Mouse (Mus musculus) thymus, postnatal 10 days (tissue): ENCODE measurements around the gene Slc22a1.
"Not testable (repeated sequence)": the region's sequence is repeated elsewhere in the genome, so short reads cannot be mapped to it uniquely, and the experiment has no call there.

Experiments used
- DNase-seq, 2 experiments: peaks; one replicate each; pipeline ENCODE4 v3.0.0; 2021; ENCODE audit warnings: low spot score in 2 of 2

Slc22a1 gene

DNA sequence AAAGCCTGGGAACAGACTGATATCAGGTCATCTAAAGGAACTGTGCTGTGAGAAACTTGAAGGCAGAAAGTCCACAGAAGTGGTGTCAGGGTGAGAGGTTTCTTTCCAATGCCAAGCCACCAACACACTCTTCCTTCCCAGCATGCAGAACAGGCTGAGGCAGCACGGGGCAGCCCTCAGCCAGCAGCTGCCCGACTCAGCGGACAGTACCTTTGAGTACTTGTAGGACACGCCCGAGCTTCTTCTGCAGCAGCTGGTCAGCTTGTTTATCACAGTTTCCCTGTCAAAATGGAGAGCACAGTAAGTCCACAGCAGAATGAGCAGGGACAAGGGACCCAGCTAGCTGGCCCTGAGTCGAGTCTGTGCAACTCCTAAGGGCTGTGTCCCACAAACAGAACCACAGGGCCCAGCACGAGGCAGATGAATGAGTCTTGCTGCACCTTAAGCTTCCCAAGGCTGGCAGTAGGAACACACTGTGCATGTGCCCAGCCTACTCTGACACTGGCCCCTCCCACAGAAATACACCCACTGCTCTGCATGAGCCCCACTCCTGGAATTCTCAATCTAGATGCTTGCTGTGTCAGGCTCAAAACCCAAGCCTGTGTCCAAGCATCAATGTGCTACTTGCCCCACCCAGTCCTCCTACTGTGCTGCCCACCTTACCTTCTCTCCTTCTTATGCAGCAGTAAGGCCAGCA lies 9.4 kb upstream of the Slc22a1 start:
- no peak for DNase-seq

DNA sequence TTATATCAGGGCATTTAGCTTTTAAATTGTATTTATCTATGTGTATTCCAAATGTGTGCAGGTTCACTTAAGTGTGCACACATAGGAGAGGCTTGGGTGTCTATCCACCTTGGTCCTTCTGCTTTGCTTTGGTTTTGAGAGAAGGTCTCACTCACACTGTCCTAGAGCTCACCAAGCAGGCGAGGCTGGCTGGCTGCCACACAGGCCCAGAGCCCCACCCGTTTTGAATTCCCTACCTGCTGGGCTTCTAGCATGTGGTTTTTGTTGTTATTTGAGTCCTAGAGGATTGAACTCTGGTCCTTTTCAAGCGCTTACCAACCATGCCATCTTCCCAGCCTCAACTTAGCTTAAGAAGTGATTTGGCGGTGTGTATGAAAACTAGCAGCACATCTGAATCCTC lies 8.8 kb upstream of the Slc22a1 start:
- no peak for DNase-seq

DNA sequence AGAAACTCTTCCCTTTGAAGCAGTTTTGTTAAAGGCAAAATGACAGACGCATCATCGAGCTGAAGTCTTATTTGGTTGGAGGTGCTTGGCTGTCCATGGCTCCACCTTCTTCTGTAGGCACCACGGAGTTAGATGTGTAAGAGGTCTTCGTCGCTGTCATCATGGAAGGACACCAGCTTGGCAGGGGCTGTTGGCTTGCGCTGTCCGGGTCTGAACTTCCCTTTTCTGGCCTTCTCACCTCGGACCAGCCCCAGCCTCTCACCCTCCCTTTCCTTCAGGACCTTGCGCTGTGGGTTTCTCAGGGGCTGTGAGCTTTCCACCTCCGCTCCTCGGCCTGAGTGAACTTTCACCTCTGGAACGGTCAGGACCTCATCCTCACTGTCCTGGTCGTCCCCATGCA lies 8.0 kb upstream of the Slc22a1 start:
- DNase-seq = no peak

DNA sequence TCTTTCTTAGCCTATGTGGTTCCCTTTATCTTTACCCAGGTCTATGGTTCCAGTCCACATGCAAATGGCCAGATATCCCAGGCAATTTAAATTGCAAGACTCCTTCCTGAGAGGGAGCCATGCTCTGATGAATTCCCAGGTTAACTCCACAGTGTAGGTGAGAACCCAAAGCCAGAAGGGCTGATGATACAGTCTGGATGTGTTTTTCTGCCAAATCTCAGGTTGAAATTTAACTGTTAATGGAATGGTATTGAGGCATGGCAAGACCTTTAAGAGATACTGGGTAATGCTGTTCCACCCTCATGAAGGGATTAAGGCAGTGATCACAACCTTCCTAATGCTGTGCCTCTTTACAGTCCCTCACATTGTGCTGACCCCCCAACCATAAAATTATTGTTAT lies 2.6 kb upstream of the Slc22a1 start:
- no peak for DNase-seq

DNA sequence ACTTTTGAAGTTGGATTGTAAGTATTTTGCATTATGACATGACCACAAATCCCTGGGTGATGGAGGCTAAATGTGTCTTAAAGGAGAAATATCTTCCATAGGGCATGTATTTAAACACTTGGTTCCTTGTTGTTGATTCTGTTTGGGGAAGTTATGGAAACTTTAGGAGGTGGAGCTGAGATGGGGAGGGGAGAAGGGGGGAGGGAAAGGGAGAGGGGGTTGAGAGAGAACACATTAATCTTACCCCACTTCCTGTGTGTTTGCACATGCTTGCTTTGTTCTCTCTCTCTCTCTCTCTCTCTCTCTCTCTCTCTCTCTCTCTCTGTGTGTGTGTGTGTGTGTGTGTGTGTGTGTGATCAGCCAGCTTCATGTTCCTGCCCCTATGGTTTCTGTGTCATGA lies 1.5 kb upstream of the Slc22a1 start:
- no peak for DNase-seq

DNA sequence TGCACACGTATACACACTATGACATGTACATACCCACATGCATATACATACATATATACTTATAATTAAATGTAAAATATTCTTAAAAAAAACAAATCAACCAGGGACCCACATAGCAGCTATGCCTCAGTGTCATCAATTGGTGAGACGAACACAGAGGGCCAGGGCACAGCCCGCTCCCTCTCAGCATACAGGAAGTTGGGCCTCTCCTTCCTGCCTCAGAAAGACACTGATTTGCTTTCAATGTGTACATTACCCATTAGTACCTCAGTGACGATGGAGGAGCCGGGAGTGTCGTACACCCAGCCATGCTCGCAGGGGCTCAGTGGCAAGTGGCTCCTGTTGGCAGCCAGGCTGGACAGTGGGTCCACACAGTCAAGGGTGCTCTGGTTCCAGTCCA lies 649 bp downstream of the Slc22a1 start:
- not testable (repeated sequence) for DNase-seq

DNA sequence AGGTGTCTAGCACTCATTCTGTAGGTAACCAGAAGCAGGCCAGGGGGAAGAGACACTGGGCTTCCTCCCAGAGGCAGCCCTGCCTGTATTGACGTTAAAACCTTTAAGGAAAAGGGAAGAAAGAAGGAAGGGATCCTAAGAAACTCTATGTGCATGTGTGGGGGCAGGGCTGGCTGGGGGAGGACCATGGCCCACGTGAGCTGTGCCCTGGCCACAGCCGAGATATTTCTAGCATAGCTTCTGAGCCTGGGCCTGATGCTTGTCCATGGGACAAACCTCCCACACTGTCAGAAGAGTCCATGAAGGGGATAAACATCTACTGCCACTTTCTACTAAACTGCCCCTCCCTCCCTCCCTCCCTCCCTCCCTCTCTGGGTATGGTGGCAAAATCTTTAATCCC lies 1.8 kb downstream of the Slc22a1 start:
- no peak for DNase-seq

DNA sequence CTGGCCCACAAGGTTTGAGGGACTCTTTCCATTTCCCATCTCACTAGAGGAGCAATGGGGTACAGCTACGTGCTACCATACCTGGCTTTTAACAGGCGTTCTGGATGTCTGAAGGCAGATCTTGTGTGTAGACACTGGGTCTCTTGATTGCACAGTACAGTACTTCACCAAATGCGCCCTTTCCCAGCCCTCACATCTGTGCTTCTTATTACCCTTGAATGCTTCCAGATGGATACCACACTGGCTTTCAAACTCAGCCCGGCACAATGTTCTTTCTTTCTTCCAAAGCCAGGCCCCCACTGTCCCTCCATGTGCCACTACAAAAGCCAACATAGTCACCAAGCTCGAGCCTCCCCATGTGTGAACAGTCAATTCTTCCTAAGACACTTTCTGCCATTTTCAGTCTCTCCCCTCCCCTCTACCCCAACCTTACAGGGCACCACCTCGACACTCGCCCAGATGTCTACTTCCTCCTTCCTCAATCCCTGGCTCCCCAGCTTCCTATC lies 3.3 kb downstream of the Slc22a1 start:
- no peak for DNase-seq

DNA sequence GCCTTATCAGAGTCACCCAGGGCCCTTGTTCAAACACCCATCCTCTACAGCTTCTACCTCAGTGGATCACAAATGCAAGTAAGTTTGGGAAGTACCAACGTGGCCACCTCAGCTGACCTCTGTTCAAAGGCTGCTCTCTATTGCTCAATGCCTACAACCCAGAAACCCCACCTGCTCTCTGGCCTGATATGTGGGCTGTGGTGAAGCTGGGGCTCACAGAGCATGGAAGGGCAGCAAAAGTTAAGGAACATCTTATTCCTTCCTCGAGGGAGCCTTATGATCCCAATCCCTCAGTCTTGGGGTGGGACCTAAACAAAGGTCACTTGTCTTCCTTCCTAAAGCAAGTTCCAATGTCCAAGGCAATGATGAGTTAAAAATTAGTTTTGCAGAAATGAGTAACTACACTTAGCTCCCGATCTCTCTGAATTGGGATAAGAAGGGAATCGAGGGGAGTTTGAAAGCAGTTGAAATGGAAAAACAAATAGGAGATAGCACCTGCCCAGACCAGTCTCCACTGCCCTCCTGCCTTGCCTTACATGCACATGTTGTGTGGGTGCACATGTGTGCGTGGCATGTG lies 4.5 kb downstream of the Slc22a1 start:
- no peak for DNase-seq

DNA sequence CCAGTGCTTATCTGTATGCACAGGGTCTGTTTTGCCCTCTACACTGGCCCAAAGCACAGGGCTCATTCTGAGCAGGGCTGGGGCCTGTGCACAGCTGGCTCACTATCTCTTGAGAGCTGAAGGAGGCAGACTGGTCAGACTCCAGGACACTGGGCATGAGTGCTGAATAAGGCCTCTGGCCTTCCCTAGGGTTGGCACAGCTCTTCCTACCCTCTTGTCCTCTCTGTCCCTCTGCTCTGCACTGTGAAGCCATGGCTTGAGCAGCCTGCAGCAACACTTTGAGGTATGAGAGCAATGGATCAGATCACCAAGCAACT lies 6.3 kb downstream of the Slc22a1 start:
- DNase-seq = no peak

DNA sequence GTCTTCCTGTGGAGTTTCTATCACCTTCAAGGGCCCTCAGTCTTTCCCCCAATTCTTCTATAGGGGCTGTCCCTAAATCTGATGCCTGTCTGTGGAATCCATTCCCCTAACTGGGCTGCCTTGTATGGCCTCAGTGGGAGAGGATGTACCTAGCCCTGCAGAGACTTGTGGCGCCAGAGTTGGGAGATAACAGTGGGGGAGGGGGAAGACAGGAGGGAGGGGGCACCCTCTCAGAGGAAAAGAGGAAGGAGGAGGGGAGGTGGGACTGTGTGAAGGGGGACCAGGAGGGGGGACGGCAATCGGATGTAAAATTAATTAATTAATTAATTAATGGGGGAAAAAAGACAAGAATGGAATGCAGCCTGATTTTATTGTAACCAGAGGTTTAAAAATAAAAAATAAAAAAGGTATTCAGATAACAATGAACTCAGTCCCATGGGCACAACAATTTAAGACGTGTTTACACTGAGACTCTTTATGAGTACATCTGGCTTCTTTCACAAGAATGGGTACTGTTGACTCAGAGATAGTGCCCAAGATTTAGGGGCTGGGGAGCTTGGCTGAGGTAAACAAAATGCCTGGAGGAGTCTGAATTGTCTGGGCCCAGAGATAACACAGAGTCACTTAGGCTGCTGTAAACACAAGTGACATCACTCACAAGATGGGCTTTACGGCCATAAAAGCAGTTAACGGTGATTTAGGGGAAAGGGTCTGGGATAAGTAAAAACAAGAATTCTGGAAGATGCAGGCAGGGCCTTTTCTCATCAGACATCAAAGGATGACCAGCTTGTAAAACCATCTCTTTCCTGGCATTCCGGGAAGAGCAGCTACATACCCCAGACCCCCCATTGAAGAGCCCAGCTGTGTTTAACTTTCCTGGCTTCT lies 6.9 kb downstream of the Slc22a1 start:
- no peak for DNase-seq

DNA sequence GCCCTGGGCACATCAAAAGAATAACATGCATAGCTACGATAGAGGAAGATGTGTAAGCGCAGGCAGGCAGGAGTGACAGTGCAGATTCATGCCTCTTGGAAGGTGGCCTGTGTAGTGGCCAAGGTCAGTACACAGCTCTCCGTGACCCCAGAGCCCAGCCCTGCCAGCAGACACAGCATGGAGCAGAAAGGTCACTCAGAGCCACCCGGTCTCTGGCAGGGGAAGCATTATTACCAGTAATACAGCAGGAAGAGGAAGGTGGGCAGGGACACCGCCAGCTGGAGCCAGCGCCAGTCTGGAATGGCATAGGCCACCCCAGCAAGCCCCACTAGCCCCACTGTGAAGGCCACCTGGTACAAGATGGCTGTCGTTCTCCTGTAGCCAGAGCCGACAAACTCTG lies 11.5 kb downstream of the Slc22a1 start:
- DNase-seq = no peak

DNA sequence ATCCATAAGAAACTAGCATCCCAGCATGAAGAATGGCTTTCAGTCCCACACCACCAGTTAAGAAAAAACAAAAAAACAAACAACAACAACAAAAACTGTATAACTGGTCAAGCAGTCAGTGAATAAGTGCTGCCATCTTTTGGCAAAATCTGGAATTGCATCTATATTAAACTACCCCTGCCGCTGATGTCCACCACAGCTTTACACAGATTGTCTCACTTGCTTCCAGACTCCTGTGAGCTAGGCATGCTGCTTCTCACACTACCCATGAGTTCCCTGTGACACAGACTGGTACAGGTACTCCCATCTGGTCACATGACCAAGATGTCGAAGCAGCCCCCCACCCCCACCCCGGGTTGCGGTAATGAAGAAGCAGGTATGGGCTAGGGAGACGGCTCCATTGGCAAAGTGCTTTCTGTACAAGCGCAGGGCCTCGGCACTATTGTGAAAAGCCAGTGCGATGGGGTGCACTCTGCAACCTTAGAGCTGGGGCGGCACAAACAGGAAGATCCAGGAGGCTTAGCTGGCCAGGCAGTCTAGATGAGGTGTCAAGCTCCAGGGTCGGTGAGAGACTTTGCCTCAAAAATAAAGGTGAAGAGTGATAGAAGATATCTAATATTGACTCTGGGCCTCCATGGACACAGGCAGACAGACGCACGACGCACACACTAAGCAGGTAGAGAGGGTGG lies 14.9 kb downstream of the Slc22a1 start:
- peak in 1 of 2 experiments; percentile 39 for DNase-seq

DNA sequence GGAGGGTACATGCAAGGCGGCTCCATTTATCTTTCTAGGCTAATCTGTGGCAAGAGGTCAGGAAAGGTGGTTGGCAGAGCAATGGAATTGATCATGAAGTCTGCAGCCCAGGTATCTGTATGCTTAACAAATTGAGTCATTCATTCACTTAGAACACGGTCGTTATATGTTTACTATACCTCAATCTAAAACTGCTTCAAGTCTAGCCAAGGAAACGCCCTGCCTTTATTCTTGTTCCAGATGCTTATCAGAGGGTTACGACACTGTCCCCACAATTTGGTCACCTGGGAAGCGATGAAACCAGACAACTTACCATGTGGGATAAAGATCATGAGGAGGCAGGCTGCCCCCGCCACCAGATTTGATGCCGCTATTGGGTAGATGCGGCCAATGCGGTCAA lies 16.4 kb downstream of the Slc22a1 start:
- no peak for DNase-seq

DNA sequence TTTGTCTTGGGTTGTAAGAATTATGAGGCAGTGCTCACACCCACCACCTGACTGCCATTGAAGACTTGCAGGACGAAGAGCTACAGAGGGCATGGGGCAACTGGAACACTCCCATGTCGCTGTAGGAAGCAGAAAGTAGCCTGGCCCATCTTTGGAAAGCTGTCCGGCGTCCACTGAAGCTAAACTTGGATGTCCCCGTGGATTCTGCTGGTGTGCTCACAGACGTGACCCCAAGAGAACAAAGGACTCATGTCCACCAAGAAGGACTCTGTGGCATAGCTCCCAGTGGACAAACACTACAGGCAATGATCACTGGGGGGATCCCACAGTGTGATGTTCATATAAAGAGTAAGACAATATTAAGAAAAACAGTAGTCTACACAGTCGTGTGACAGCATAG lies 16.8 kb downstream of the Slc22a1 start:
- DNase-seq = no peak

DNA sequence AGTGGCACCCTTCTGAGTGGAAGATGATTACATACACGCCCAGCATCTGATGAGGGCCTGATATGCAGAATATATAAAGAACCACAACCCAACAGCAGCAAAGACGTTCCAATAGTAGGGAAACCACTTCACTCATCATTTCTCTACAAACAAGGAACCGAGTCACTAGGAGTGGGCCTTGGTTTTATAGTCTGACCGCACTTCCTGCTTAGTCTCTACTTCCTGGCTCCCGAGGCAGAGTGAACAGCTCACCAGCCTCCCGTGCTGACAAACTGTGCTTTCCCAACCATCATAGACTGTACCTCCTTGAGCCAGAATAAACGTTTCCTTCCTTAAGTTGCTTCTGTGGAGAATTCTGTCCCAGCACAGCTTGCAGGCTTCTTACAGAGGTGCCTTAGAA lies 19.8 kb downstream of the Slc22a1 start:
- DNase-seq = peak; percentile 9 to 33

DNA sequence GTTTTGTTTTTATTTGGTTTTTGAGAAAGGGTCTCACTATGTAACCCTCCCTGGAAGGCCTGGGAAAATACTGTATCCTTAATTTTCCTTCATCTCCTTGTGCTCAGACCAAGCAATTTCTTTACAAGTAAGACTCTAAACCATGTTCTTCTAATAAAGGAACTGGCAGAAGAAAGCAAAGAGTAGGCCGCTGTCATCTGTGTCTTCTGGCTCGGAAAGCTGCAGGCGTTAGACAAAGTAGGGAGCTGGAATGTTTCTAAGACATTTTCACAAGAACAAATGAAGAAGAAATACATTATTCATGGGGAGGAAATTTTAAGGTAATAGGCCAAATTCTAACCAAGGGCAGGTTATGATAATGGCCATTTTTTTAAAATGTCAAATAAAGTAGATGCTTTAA lies 21.6 kb downstream of the Slc22a1 start:
- DNase-seq = no peak

DNA sequence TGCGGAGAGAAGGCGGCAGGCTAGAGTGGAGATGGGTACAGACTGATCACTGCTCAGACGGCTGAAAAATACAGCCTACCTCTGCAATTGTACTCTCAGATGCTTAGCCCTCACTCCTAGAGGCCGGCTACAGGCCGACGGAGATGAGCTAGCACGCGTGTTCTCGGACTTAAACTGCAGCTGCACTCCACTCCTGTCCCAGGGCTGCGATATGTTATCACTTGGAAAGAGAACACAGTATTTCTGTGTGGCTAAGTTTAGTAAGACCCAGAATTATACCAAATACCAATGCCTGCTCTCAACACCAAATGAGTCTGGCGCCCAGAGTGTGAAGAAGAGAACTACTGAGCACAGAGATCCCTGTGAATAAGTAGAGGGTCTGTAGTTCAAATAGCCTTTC lies 23.0 kb downstream of the Slc22a1 start:
- no peak for DNase-seq

DNA sequence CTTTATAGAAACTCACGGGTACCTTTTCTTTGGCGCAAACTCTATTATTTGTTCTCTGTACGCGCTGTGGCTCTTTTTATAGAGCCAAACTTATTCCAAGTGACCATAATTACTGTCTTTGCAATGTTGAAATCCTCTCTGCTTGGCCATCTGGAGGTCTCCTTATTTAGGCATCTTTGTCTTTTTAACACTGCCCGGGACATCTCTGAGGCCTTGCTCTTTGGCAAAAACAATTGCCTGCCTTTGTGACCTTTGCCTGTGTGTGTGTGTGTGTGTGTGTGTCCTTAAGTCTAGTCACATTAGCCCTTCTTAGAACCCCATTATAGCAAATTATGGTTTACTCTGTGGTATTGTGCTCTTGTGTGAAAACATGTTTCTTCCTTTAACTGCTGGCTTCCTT lies 30.2 kb downstream of the Slc22a1 start:
- no peak for DNase-seq

DNA sequence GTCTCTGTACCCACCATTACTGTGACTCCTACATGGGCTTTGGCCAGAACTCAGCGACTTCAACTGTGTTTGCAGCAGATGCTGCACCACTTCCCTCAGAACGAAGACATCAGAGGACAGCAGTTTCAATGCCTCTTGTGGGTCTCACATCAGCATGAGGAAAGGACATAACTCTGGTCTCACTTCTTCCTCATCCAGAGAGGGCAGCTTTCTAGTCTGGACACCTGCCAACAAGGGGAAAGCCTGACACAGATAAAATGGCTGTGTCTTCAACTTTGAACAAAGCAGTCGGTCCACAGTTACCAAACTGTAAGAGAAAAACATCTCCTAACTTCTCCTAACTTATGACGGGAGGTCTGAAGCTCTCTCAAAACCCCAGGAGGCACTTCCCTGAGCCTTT lies 34.5 kb downstream of the Slc22a1 start:
- no peak for DNase-seq

DNA sequence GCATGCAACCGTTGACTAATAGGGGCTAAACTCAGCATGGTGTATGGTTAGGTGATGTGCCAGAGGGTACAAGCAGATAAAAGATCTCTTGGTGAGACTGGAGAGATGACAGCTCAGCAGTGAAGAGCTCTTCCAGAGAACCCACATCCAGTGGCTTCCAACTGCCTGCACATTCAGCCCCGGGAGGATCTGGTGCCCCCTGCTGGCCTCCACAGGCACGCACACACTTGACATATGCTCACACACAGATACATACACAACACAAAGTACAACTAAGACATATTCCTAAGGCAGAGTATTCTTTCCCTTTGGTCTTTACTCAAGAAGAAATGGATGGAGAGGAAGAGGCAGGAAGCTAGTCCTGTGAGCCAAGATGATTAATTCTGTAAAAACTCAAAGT lies 36.0 kb downstream of the Slc22a1 start:
- no peak for DNase-seq

DNA sequence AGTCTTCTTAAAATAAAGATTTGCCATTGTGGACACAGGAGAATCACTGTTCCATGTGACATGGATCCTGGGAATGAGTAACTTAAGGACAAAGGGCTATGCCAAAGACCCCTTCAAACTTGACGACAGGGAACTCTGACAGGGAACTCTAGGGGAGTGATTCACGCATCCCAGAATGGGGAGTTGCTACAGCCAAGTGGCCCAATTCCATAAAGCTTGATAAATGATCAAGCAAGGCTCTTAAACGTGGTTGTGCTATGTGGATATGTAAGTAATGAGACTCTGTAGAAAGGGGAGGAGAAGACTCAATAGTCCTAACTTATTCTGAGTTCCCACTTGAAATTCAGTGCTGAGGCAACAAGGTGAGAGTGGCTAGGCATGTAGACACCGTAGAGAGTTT lies 40.8 kb downstream of the Slc22a1 start:
- no peak for DNase-seq
